Mouse (Mus musculus) granulocyte monocyte progenitor cell, adult 5-6 weeks (primary cell): ENCODE measurements at regions not wholly inside any gene's neighbourhood (a gene's known extent, or its start where the extent isn't known, plus 50 kb on each side); places are given as distances from the start of the nearest gene placed in this dataset.
A peak's percentile ranks its signal among the peaks of the same experiment; 100 is the strongest.

Source experiments
- ATAC-seq: replicated peaks from 2 replicates; pipeline ENCODE4 v1.8.0; 2016; ENCODE audit warnings: mild to moderate bottlenecking, moderate TSS enrichment, inconsistent platforms; ENCODE audit not compliant: poor library complexity, severe bottlenecking

- no peak for ATAC-seq
Observed at GRCm38 (mm10) chr8:127964801-127965200, 393.6 kb upstream of the Nrp1 start.

GRCm38 (mm10) chr8:127965341-127965740, 393.1 kb upstream of the Nrp1 start:
- no peak for ATAC-seq

- no peak for ATAC-seq
Observed at GRCm38 (mm10) chr8:127968026-127968425, 390.4 kb upstream of the Nrp1 start.

GRCm38 (mm10) chr8:127973194-127973593, 385.2 kb upstream of the Nrp1 start:
- ATAC-seq, result no peak

GRCm38 (mm10) chr8:127977746-127978145, 380.7 kb upstream of the Nrp1 start:
- no peak for ATAC-seq

- peak; percentile 59 for ATAC-seq
Observed at GRCm38 (mm10) chr8:127979180-127980030, 379.0 kb upstream of the Nrp1 start.

- peak; percentile 50 for ATAC-seq
Observed at GRCm38 (mm10) chr8:127982165-127982564, 376.2 kb upstream of the Nrp1 start.

- no peak for ATAC-seq
Observed at GRCm38 (mm10) chr8:127985616-127986015, 372.8 kb upstream of the Nrp1 start.

- ATAC-seq, result no peak
Observed at GRCm38 (mm10) chr8:127988887-127989286, 369.5 kb upstream of the Nrp1 start.

- ATAC-seq, result no peak
Observed at GRCm38 (mm10) chr8:127994898-127995297, 363.5 kb upstream of the Nrp1 start.

- ATAC-seq, result no peak
Observed at GRCm38 (mm10) chr8:127995490-127995889, 362.9 kb upstream of the Nrp1 start.

- ATAC-seq, result no peak
Observed at GRCm38 (mm10) chr8:128002386-128002785, 356.0 kb upstream of the Nrp1 start.

- ATAC-seq, result no peak
Observed at GRCm38 (mm10) chr8:128002806-128003205, 355.6 kb upstream of the Nrp1 start.

GRCm38 (mm10) chr8:128003385-128003784, 355.0 kb upstream of the Nrp1 start:
- no peak for ATAC-seq

GRCm38 (mm10) chr8:128003881-128004286, 354.5 kb upstream of the Nrp1 start:
- no peak for ATAC-seq

- no peak for ATAC-seq
Observed at GRCm38 (mm10) chr8:128009393-128010010, 348.9 kb upstream of the Nrp1 start.

- ATAC-seq, result no peak
Observed at GRCm38 (mm10) chr8:128017171-128017570, 341.2 kb upstream of the Nrp1 start.

- ATAC-seq, result no peak
Observed at GRCm38 (mm10) chr8:128023661-128024060, 334.7 kb upstream of the Nrp1 start.

GRCm38 (mm10) chr8:128024774-128025222, 333.6 kb upstream of the Nrp1 start:
- ATAC-seq, result no peak

GRCm38 (mm10) chr8:128025251-128025856, 333.1 kb upstream of the Nrp1 start:
- ATAC-seq, result no peak

- ATAC-seq, result no peak
Observed at GRCm38 (mm10) chr8:128026981-128027380, 331.4 kb upstream of the Nrp1 start.
